Mouse (Mus musculus) heart, embryonic 14.5 days (tissue): ENCODE data around the gene Fam124a. TPM values are rescaled to one million over a fixed set of nuclear protein-coding genes. Genes with fewer than 3 reads are reported as not detected.

Experiments used
- ATAC-seq: fragments of 200-750 bp; cut with Nextera tagmentation; 2 replicates; pipeline ENCODE4 v1.8.0; 2017; ENCODE audit warnings: low read depth, moderate TSS enrichment; ENCODE audit not compliant: insufficient number of reproducible peaks, insufficient read depth, low FRiP score
- H3K27ac ChIP-seq, 2 experiments: fragments of 200-500 bp in 1 of 2; fragments of 300-500 bp in 1 of 2; sonication (generic) in 1 of 2; replicated peaks in 1 of 2; 2 replicates each; pipeline ENCODE4 v1.5.1; 2012 to 2014; ENCODE audit warnings: low read depth in 2 of 2, low read length in 2 of 2, control low read depth in 1 of 2, mild to moderate bottlenecking in 1 of 2, mixed read lengths in 1 of 2; ENCODE audit not compliant: control insufficient read depth in 1 of 2, insufficient read depth in 1 of 2
- H3K27me3 ChIP-seq: fragments of 300-500 bp; sonication (generic); 2 replicates; pipeline ENCODE4 v1.6.1; 2014; ENCODE audit warnings: mild to moderate bottlenecking, low read length, control low read depth; ENCODE audit not compliant: control insufficient read depth, insufficient read depth
- H3K36me3 ChIP-seq: fragments of 300-500 bp; sonication (generic); 2 replicates; pipeline ENCODE4 v1.6.1; 2014; ENCODE audit warnings: mild to moderate bottlenecking, control low read depth, low read length, mixed read lengths; ENCODE audit not compliant: control insufficient read depth, insufficient read depth
- H3K4me1 ChIP-seq, 2 experiments: fragments of 200-500 bp in 1 of 2; fragments of 300-500 bp in 1 of 2; sonication (generic) in 1 of 2; 2 replicates each; pipeline ENCODE4 v1.6.1; 2012 to 2014; ENCODE audit warnings: low read length in 2 of 2, control low read depth in 1 of 2, mixed read lengths in 1 of 2; ENCODE audit not compliant: control insufficient read depth in 2 of 2, insufficient read depth in 2 of 2
- H3K4me2 ChIP-seq: fragments of 300-500 bp; sonication (generic); 2 replicates; pipeline ENCODE4 v1.6.1; 2014; ENCODE audit warnings: mild to moderate bottlenecking, low read length
- H3K4me3 ChIP-seq, 2 experiments: fragments of 200-500 bp in 1 of 2; fragments of 300-500 bp in 1 of 2; sonication (generic) in 1 of 2; 2 replicates each; pipeline ENCODE4 v1.5.1; 2012 to 2014; ENCODE audit warnings: low read length in 2 of 2, mild to moderate bottlenecking in 2 of 2, control low read depth in 1 of 2, low read depth in 1 of 2, moderate library complexity in 1 of 2; ENCODE audit not compliant: control insufficient read depth in 1 of 2, insufficient read depth in 1 of 2
- H3K9ac ChIP-seq: fragments of 300-500 bp; sonication (generic); 2 replicates; pipeline ENCODE4 v1.6.1; 2014; ENCODE audit warnings: mild to moderate bottlenecking, low read length
- H3K9me3 ChIP-seq: fragments of 300-500 bp; sonication (generic); 2 replicates; pipeline ENCODE4 v1.6.1; 2016; ENCODE audit warnings: low read length, control low read depth; ENCODE audit not compliant: control insufficient read depth
- WGBS: fragments of 180-500 bp; shearing (Covaris S2); extraction: QIAGEN DNeasy Blood & Tissue Kit; methylation state at CpG from one replicate; pipeline ENCODE4 v1.1.7; 2014; 5-methylcytosine and 5-hydroxymethylcytosine counted together
- polyA plus RNA-seq: library from polyadenylated mRNA; unstranded; fragments of >200 nt; fragmentation: Nextera tagmentation; extraction: Ambion mirVana; gene quantifications from 2 replicates; pipeline ENCODE4 v1.2.1, GENCODE M21; 2014

Fam124a gene
- polyA plus RNA-seq, 1 experiment from 2014 or later: 3.2 TPM

GRCm38 (mm10) chr14:62574906-62575305 is 19.4 kb downstream of the Fam124a start:
- Histone ChIP-seq H3K27me3 (0 out of 2 replicates have a peak, but pooled peaks cover 2% of the 10 kb centered on the region), H3K9me3 (no peaks in the 10 kb centered on the region), H3K9ac (no peak overlapping the region), H3K27ac (no peak overlapping the region), H3K4me1 (peaks cover 0 to 6% of the 10 kb centered on the region in 2 experiments; a peak in 1 of 4 replicates), H3K4me2 (no peak overlapping the region), H3K4me3 (no peak overlapping the region), H3K36me3 (no peaks in the 10 kb centered on the region)
- no peak for ATAC-seq
- WGBS: 70% methylated on average over 6 of the region's 6 CpGs

GRCm38 (mm10) chr14:62575862-62576261 is 20.3 kb downstream of the Fam124a start:
- no peak overlapping the region for H3K4me2 ChIP-seq
- 0 out of 2 replicates have a peak, but pooled peaks cover 2% of the 10 kb centered on the region for H3K27me3 ChIP-seq
- no peak for ATAC-seq
- WGBS: 66% methylated on average over 8 of the region's 8 CpGs
- no peak overlapping the region for H3K4me3 ChIP-seq
- no peak overlapping the region for H3K9ac ChIP-seq
- no peaks in the 10 kb centered on the region for H3K9me3 ChIP-seq
- H3K4me1 ChIP-seq: peaks cover 0 to 6% of the 10 kb centered on the region in 2 experiments; a peak in 1 of 4 replicates
- no peaks in the 10 kb centered on the region for H3K36me3 ChIP-seq
- H3K27ac ChIP-seq: no peak overlapping the region

GRCm38 (mm10) chr14:62580945-62581344 is 25.4 kb downstream of the Fam124a start:
- Histone ChIP-seq H3K4me3 (no peak overlapping the region), H3K9me3 (no peaks in the 10 kb centered on the region), H3K27me3 (no peaks in the 10 kb centered on the region), H3K36me3 (no peaks in the 10 kb centered on the region), H3K4me1 (no peaks in the 10 kb centered on the region), H3K27ac (no peak overlapping the region), H3K9ac (no peak overlapping the region), H3K4me2 (no peak overlapping the region)
- no peak for ATAC-seq
- 80% methylated on average over 3 of the region's 3 CpGs for WGBS

GRCm38 (mm10) chr14:62581768-62582167 is 26.2 kb downstream of the Fam124a start:
- WGBS: 84% methylated on average over 9 of the region's 9 CpGs
- ATAC-seq: no peak
- H3K27ac ChIP-seq: no peak overlapping the region
- H3K9ac ChIP-seq: no peak overlapping the region
- no peak overlapping the region for H3K4me3 ChIP-seq
- H3K36me3 ChIP-seq: no peaks in the 10 kb centered on the region
- H3K4me1 ChIP-seq: no peaks in the 10 kb centered on the region
- H3K27me3 ChIP-seq: no peaks in the 10 kb centered on the region
- no peak overlapping the region for H3K4me2 ChIP-seq
- H3K9me3 ChIP-seq: no peaks in the 10 kb centered on the region

GRCm38 (mm10) chr14:62584637-62585036 is 29.1 kb downstream of the Fam124a start:
- no peak overlapping the region for H3K27ac ChIP-seq
- no peak overlapping the region for H3K4me2 ChIP-seq
- H3K9me3 ChIP-seq: no peaks in the 10 kb centered on the region
- H3K27me3 ChIP-seq: no peaks in the 10 kb centered on the region
- H3K36me3 ChIP-seq: no peaks in the 10 kb centered on the region
- no peak overlapping the region for H3K4me3 ChIP-seq
- no peak for ATAC-seq
- H3K4me1 ChIP-seq: no peaks in the 10 kb centered on the region
- H3K9ac ChIP-seq: no peak overlapping the region

- 59% methylated on average over 3 of the region's 3 CpGs for WGBS
- Histone ChIP-seq H3K4me1 (no peaks in the 10 kb centered on the region), H3K4me2 (no peak overlapping the region), H3K27me3 (no peaks in the 10 kb centered on the region), H3K4me3 (no peak overlapping the region), H3K27ac (no peak overlapping the region), H3K36me3 (no peaks in the 10 kb centered on the region), H3K9me3 (no peaks in the 10 kb centered on the region), H3K9ac (no peak overlapping the region)
- no peak for ATAC-seq
Observed at GRCm38 (mm10) chr14:62585338-62585737, 29.8 kb downstream of the Fam124a start.

GRCm38 (mm10) chr14:62600109-62600522 is 44.6 kb downstream of the Fam124a start:
- no peaks in the 10 kb centered on the region for H3K36me3 ChIP-seq
- H3K9me3 ChIP-seq: no peaks in the 10 kb centered on the region
- ATAC-seq: no peak
- no peak overlapping the region for H3K27ac ChIP-seq
- 82% methylated on average over 6 of the region's 6 CpGs for WGBS
- no peak overlapping the region for H3K4me2 ChIP-seq
- H3K27me3 ChIP-seq: no peaks in the 10 kb centered on the region
- no peak overlapping the region for H3K9ac ChIP-seq
- no peak overlapping the region for H3K4me3 ChIP-seq
- H3K4me1 ChIP-seq: peaks cover 4% of the 10 kb centered on the region in 2 experiments; a peak in 3 of 4 replicates

- no peak for ATAC-seq
- no peaks in the 10 kb centered on the region for H3K36me3 ChIP-seq
- 40% methylated on average over 1 of the region's 1 CpGs for WGBS
- H3K27ac ChIP-seq: no peak overlapping the region
- H3K9ac ChIP-seq: no peak overlapping the region
- no peaks in the 10 kb centered on the region for H3K27me3 ChIP-seq
- no peak overlapping the region for H3K4me3 ChIP-seq
- no peak overlapping the region for H3K4me2 ChIP-seq
- H3K9me3 ChIP-seq: no peaks in the 10 kb centered on the region
- peaks cover 4% of the 10 kb centered on the region in 2 experiments; a peak in 3 of 4 replicates for H3K4me1 ChIP-seq
Observed at GRCm38 (mm10) chr14:62602271-62602670, 46.7 kb downstream of the Fam124a start.
